Comparison of ENCODE assay signal across 8 mouse cellular contexts in genomic region chr1:46852600-46853272, GRCm38 (mm10). TPM values are rescaled to one million over a fixed set of nuclear protein-coding genes. Genes with fewer than 3 reads are reported as not detected.
DNase-seq lines count a peak whose midpoint lies in the region; ATAC-seq and TF ChIP-seq lines count a peak whose summit lies in the region.

No protein-coding gene starts in this region.

- TF ChIP-seq CTCF in cortical plate, adult 2 months (IDR thresholded peaks at IDR 0.05; ENCODE audit: extremely low read depth, insufficient read depth, low read length): no peak

- intact Hi-C loops in left cerebral cortex, postnatal 36 days (cut with DNase I): loop anchor here (2.0 to 10.0 kb wide), 4 partner anchors 84 to 422 kb away; no protein-coding TSS in a partner anchor

- under 1% methylated on average over 57 of the region's 75 CpGs for WGBS in intestine, embryonic 15.5 days

- H3K4me2 ChIP-seq in intestine, embryonic 15.5 days (replicated peaks): peak overlapping the region; percentile 55

- H3K4me3 ChIP-seq in cortical plate, adult 2 months (ENCODE audit: insufficient read depth, low read length): peak overlapping the region; percentile 42
- H3K4me3 ChIP-seq in intestine, embryonic 15.5 days (replicated peaks): peak overlapping the region; percentile 96

- no peaks in the 10 kb centered on the region for H3K36me3 ChIP-seq in intestine, embryonic 15.5 days

- TF ChIP-seq POLR2A in cortical plate, adult 2 months (IDR thresholded peaks at IDR 0.05; ENCODE audit: extremely low read depth, insufficient read depth, low read length): peak; percentile 45; the same call in 1 of the 2 replicates

- H3K27ac ChIP-seq in cortical plate, adult 2 months (ENCODE audit: insufficient read depth, low read length): peak overlapping the region; percentile 97
- H3K27ac ChIP-seq in intestine, embryonic 15.5 days: peak overlapping the region; percentile 99

- H3K9ac ChIP-seq in intestine, embryonic 15.5 days: peak overlapping the region; percentile 99

- H3K9me3 ChIP-seq in intestine, embryonic 15.5 days: no peaks in the 10 kb centered on the region

- peak; percentile 81 for DNase-seq in R1 (ENCODE audit: low read depth, low spot score)
- DNase-seq in gastrocnemius, postnatal 25 days: peak; percentile 66
- DNase-seq in left cerebral cortex, postnatal 36 days (ENCODE audit: low spot score in 2 of 2): peak; percentile 68 to 71
- peak; percentile 82 for DNase-seq in right cerebral cortex, postnatal 14 days

- peak; percentile 37 for ATAC-seq in intestine, embryonic 15.5 days
- peak; percentile 24 for ATAC-seq in megakaryocyte-erythroid progenitor cell, adult 5-6 weeks (replicated peaks; ENCODE audit: low FRiP score, low TSS enrichment, poor library complexity, severe bottlenecking)
- ATAC-seq in erythroid progenitor cell, adult 5-6 weeks (replicated peaks; ENCODE audit: low FRiP score, poor library complexity, severe bottlenecking): no peak

- peaks cover 3% of the 10 kb centered on the region; the same call in 1 of the 2 replicates for H3K4me1 ChIP-seq in cortical plate, adult 2 months (ENCODE audit: control insufficient read depth, insufficient read depth, low read length)
- H3K4me1 ChIP-seq in intestine, embryonic 15.5 days (replicated peaks): 0 out of 2 replicates have a peak, but pooled peaks cover 3% of the 10 kb centered on the region

- no peaks in the 10 kb centered on the region for H3K27me3 ChIP-seq in intestine, embryonic 15.5 days (replicated peaks)

RNA-seq across cellular contexts. Expression of gene Slc39a10, which starts 39.9 kb away (rescaled TPM):
- 94.2 and 95.0 TPM in 2 replicates for polyA plus RNA-seq in cortical plate, adult 2 months (2012; rRNA removed)
- 1 to 10 TPM; 5.7 to 6.5 TPM for total RNA-seq in gastrocnemius, postnatal 25 days (2021)
- polyA plus RNA-seq in intestine, embryonic 15.5 days (2015; fragmentation: Nextera tagmentation; extraction: Ambion mirVana): 21.1 and 28.8 TPM in 2 replicates
- 100 to 1,000 TPM; 216 to 217 TPM for total RNA-seq in left cerebral cortex, postnatal 36 days (2021)
- total RNA-seq in megakaryocyte-erythroid progenitor cell, adult 5-6 weeks (2014; fragmentation: Nextera tagmentation): 13.2 and 15.7 TPM in 2 replicates
- total RNA-seq in megakaryocyte-erythroid progenitor cell, adult 5-6 weeks (2017): 18.7 and 21.4 TPM in 2 replicates
- 5.0 and 6.7 TPM in 2 replicates for total RNA-seq in erythroid progenitor cell, adult 5-6 weeks (2015; ENCODE audit: low replicate concordance)
- 1.3 and 3.0 TPM in 2 replicates for total RNA-seq in erythroid progenitor cell, adult 5-6 weeks (2017; ENCODE audit: low replicate concordance)

Comparison
In these comparisons a context has a peak if more than half of its experiments do, and no peak if none do; other contexts are left out.
1. RNA of gene Slc39a10, which starts 39.9 kb away (total RNA-seq): 216 to 217 TPM in left cerebral cortex, postnatal 36 days; 13.2 to 21.4 TPM in megakaryocyte-erythroid progenitor cell, adult 5-6 weeks, 1.3 to 6.7 TPM in erythroid progenitor cell, adult 5-6 weeks and 5.7 to 6.5 TPM in gastrocnemius, postnatal 25 days; every median in the first group is over 4 times any median in the second.
2. Peak in every context shown above with its lines, with median percentiles within 50 percentile points of each other: DNase-seq.